Mouse (Mus musculus): Measurements from ENCODE around the gene Gm45062.

Gene Gm45062

GRCm38 (mm10) chr6:8259004-8259666 is at the start of gene Gm45062, which contains the start of the genes Rpa3 and Umad1:
Gm45062 (plus strand) TSS chr6:8259450.
Rpa3 (minus strand) TSS chr6:8259173.
Umad1 (plus strand) TSS chr6:8259288.
- ChIA-PET POLR2A (interaction anchor here in 3 of 4 experiments (0.6 to 3.0 kb wide), 24 partner anchors 9 to 574 kb away, joined by 3 to 16 read pairs (median 4); partner anchors contain the start of gene C1galt1 (in 2 of the 3)), CTCF (interaction anchor here in 2 of 4 experiments (0.8 to 1.7 kb wide), 3 partner anchors 11 to 415 kb away, joined by 3 to 7 read pairs (median 4); partner anchors contain the start of gene C1galt1 (in 1 of the 2))

DNA sequence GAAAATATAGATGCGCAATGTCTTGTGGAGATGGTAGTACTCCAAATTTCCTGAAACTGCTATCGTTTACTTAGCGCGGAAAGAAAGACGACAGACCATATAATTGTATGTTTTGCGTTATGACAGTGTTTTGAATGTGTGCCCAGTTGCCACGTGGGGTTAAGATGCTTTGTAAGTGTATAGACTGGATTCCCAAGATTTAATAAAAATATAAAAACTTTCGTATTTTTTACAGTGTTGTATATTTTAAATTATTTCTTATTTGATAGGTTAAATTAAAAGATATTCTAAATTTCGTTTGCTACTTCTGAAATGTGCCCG is 49.4 kb upstream of the Gm45062 start:
- ChIA-PET CTCF (no interaction called here), POLR2A (interaction anchor here in 1 of 4 experiments (0.6 to 3.0 kb wide), 7 partner anchors 9 to 137 kb away, joined by 3 to 15 read pairs (median 3); partner anchors contain the start of genes Gm45062, Rpa3 and Umad1)

DNA sequence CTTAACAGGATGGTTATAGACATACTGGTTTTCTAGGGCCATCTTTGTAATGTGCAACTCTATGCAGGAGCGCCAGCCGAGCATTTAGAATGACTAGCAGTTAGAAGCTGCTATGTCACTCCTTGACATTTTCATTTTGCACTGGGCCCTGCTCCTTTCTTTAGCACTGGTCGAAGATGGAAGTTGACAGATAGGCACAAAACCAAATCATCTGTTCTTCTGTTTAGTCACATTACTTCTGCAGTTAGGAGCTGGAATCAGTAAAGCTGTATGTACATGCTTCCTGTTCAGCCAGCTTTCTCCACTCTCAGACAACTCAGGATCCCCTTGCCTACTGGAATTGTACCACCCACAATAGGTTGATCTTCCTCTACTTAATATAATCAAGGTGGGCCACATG is 48.6 kb upstream of the Gm45062 start:
- ChIA-PET POLR2A (interaction anchor here in 2 of 4 experiments (1.0 to 3.0 kb wide), 6 partner anchors 10 to 517 kb away, joined by 3 to 14 read pairs (median 4); partner anchors contain the start of genes Gm45062 (in 2 of the 2), Rpa3 (in 2 of the 2) and Umad1 (in 2 of the 2)), CTCF (no interaction called here)

DNA sequence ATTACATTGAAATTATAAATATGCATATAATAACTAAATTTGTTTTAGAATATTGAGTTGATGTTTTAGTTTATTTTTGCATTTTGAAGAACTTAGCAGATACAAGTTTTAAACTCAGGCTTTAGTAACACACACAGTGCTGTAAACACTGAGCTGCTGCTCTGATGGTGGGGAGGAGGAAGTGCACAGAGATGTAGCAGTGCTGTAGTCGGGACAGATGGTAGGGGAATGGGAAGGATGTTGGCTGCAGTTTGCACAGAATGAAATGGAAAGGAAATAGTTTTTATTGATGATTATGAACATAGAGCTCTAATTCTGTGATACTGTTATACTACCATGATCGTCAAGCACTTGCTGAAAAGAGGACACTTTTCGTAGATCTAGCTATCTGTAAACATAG is 32.2 kb upstream of the Gm45062 start:
- CTCF ChIA-PET, result no interaction called here
- POLR2A ChIA-PET, result interaction anchor here in 1 of 4 experiments (0.9 kb wide), 1 partner anchor 16 kb away, joined by 3 read pairs; no protein-coding TSS in a partner anchor

DNA sequence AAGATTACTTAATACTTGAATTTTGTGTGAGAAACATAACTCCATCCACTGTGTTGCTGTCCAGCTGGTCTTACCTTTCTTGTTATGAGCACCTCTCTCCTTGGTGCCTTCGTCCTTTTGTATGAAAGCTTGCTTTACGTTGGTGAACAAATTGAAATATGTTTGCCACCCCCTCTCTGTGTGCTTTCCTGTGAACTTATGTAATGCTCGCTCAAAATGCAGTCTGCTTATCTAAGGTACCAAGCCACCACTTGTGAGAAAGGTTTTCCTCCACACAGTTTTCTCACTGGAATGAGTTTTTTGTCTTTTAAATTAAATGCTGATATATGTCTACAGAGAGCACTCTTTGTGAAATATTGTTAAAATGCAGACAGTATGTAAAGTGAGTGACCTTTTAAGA is 30.7 kb upstream of the Gm45062 start:
- CTCF ChIA-PET, result interaction anchor here in 1 of 4 experiments (0.5 kb wide), 1 partner anchor 36 kb away, joined by 4 read pairs; no protein-coding TSS in a partner anchor
- POLR2A ChIA-PET, result interaction anchor here in 1 of 4 experiments (1.1 kb wide), 1 partner anchor 27 kb away, joined by 3 read pairs; no protein-coding TSS in a partner anchor

GRCm38 (mm10) chr6:8258316-8258715 is 934 bp upstream of the Gm45062 start:
- POLR2A ChIA-PET, result interaction anchor here in 3 of 4 experiments (0.6 to 3.0 kb wide), 21 partner anchors 8 to 573 kb away, joined by 3 to 16 read pairs (median 4); partner anchors contain the start of gene C1galt1 (in 2 of the 3)
- CTCF ChIA-PET, result interaction anchor here in 2 of 4 experiments (0.8 to 1.7 kb wide), 3 partner anchors 12 to 414 kb away, joined by 3 to 7 read pairs (median 4); partner anchors contain the start of gene C1galt1 (in 1 of the 2)

DNA sequence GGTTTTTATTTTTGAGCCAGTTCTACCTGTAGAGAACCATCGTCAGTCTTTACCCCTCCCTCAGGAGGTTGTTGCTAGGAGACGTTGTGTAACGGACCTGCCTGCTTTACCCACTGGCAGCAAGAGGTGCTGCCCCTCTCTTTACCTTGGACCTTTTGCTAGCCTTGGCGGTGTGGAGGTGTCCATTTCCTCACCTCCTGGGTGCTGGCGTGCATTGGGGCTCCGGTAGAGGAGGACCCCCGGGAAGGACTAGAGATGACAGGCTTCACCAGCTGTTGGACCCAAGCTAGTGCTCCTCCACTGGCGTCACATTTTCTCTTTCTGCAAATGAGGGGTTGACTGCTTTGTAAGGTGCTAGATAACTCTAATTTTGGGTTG is 406 bp downstream of the Gm45062 start:
- ChIA-PET CTCF (interaction anchor here in 1 of 4 experiments (1.7 kb wide), 1 partner anchor 10 kb away, joined by 7 read pairs; no protein-coding TSS in a partner anchor), POLR2A (interaction anchor here in 3 of 4 experiments (0.6 to 3.0 kb wide), 21 partner anchors 8 to 565 kb away, joined by 3 to 16 read pairs (median 4); partner anchors contain the start of gene C1galt1 (in 2 of the 3))

DNA sequence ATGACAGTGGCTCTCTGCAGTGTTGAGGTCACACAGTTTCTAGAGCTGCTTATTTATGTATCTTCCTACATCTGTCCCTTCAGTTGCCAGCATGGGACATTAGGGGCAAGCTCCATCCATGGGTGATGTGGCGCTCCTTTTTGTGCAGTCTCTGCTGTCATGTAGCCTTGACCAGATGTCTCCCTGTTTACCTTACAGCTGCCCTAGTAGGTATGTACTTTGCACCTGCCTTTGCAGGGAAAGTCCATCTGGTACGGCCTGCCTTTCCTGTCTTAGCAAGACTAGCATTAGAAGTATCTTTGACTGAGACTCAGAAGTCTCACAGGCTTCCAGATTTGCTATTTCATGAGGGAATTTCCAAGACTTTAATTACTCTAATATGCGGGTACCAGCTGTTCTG is 11.8 kb downstream of the Gm45062 start:
- ChIA-PET POLR2A (interaction anchor here in 1 of 4 experiments (0.6 kb wide), 1 partner anchor 63 kb away, joined by 3 read pairs; no protein-coding TSS in a partner anchor), CTCF (interaction anchor here in 2 of 4 experiments (0.6 to 1.9 kb wide), 3 partner anchors 12 to 436 kb away, joined by 4 to 7 read pairs (median 7); partner anchors contain the start of genes Gm45062 (in 1 of the 2), Rpa3 (in 1 of the 2) and Umad1 (in 1 of the 2))

GRCm38 (mm10) chr6:8274387-8275054 is 15.3 kb downstream of the Gm45062 start:
- CTCF ChIA-PET, result interaction anchor here (0.5 to 1.5 kb wide), 15 partner anchors 16 to 560 kb away, joined by 3 to 6 read pairs (median 3); partner anchors contain the start of genes Gm45062 (in 1 of the 4), Rpa3 (in 1 of the 4) and Umad1 (in 1 of the 4)

DNA sequence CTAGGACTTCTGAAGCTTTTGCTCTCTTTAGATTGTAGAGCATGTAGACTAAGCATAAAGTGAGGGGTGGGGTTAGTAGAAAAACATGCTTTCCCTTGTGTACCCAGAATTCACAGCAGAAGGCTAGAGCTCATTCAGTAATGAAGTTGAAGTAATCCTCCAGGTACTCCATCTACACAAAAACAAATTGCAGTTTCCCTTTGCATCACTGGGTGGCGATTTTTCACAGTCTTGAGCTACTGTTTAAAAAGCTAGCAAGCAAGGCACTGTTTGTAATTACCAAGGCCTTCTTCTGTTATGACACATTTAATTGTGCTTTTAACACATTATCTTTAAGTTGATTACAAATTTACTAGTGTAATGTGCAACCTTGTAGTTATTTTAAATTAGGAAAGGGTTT is 15.8 kb downstream of the Gm45062 start:
- POLR2A ChIA-PET, result interaction anchor here in 2 of 4 experiments (1.3 to 1.9 kb wide), 3 partner anchors 16 to 210 kb away, joined by 3 to 10 read pairs (median 4); partner anchors contain the start of genes Gm45062 (in 1 of the 2), Rpa3 (in 1 of the 2) and Umad1 (in 1 of the 2)

More at GRCm38 (mm10) chr6:8274387-8275054, 15.3 kb downstream of the Gm45062 start:
- POLR2A ChIA-PET, result interaction anchor here in 2 of 4 experiments (1.3 to 1.9 kb wide), 3 partner anchors 15 to 211 kb away, joined by 3 to 10 read pairs (median 4); partner anchors contain the start of genes Gm45062 (in 1 of the 2), Rpa3 (in 1 of the 2) and Umad1 (in 1 of the 2)

DNA sequence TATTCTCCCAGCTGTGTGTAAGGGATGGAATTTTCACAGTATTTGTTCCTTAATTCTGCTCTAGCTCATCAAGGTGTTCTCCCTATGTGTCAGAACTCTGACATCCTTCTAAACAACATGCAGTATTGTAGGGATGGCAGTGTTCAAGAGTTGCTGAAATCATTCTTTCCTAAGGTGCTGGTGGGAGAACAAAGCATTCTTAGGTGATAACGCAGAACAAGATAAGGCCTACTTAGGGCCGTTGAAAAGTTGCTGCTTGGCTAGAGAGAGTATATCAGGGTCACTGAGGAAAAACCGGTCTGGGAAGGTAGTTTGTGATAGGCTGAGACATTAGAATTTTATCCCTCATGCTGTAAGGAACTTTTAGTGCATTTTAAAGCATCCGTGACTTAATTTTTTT is 17.2 kb downstream of the Gm45062 start:
- ChIA-PET CTCF (interaction anchor here in 2 of 4 experiments (0.5 to 0.7 kb wide), 2 partner anchors 30 to 58 kb away, joined by 3 read pairs; no protein-coding TSS in a partner anchor), POLR2A (no interaction called here)

More for the DNA sequence above, 15.8 kb downstream of the Gm45062 start:
- CTCF ChIA-PET, result interaction anchor here (0.6 to 1.5 kb wide), 13 partner anchors 9 to 556 kb away, joined by 3 to 6 read pairs (median 3); partner anchors contain the start of genes Gm45062 (in 1 of the 4), Ica1 (in 1 of the 4), Rpa3 (in 1 of the 4) and Umad1 (in 1 of the 4)

GRCm38 (mm10) chr6:8278426-8279002 is 19.3 kb downstream of the Gm45062 start:
- POLR2A ChIA-PET, result no interaction called here
- CTCF ChIA-PET, result no interaction called here

DNA sequence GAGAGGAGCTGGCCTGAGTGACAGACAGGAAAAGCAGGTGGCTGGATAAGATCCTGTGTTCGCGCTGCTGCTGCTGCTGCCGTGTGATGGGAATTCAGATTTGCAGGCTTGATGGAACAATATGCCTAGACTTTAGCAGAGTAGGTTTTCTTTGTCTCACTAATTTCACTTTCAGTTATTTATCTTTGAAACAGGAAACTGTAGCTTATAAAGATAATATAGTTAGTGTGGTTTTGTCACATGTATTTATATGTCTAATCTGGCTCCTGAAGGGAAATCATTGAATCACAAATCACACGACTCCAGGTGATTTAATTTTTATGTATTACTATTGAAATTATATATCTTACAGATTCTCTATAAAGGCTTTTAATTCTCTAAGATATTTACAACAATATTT is 24.0 kb downstream of the Gm45062 start:
- ChIA-PET CTCF (interaction anchor here in 1 of 4 experiments (0.6 kb wide), 1 partner anchor 11 kb away, joined by 3 read pairs; no protein-coding TSS in a partner anchor), POLR2A (no interaction called here)

DNA sequence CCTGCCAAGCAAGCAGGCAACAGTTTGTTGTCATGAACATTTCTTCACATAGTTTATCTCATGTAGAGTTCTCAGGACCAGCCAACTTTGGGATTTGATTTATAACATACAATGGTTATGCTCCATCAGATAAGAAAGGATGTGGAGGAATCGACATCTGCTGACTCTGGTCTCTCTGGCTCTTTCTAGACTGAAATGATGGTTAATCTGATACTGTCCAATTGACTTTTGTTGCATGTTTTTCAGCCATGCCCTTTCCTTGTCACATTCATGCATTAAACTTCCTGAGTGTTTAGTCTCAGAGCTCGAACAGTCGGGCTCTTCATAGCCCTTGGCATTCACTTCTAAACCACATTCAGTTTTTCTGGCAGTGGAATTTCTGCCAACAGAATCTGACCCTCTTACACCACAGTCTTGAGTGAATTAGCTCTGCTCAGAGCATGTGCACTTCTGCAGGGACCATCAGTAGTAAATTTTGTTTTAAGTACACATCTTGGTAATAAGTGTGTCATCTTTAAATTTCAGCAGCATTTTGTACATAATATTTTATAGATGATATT is 26.2 kb downstream of the Gm45062 start:
- ChIA-PET CTCF (no interaction called here), POLR2A (no interaction called here)

DNA sequence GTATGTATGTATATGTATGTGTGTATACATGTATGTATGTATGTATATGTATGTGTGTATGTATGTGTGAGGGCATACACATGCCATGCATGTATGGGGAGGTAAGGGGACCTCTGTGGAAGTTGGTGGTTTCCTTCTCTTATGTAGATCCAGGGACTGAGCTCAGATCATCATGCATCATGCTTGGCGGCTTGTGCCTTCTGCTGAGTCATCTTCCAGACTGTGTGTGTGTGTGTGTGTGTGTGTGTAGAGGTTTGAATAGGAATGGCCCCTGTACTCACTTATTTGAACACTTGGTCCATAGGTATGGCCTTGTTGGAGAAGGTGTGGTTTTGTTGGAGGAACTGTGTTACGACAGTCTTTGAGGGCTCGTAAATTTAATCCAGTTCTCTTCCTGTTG is 26.9 kb downstream of the Gm45062 start:
- POLR2A ChIA-PET, result no interaction called here
- CTCF ChIA-PET, result no interaction called here

- CTCF ChIA-PET, result interaction anchor here in 1 of 4 experiments (0.6 kb wide), 1 partner anchor 21 kb away, joined by 11 read pairs; no protein-coding TSS in a partner anchor
- POLR2A ChIA-PET, result interaction anchor here in 1 of 4 experiments (0.6 kb wide), 1 partner anchor 52 kb away, joined by 5 read pairs; no protein-coding TSS in a partner anchor
Observed at GRCm38 (mm10) chr6:8288755-8289580, 29.7 kb downstream of the Gm45062 start.

Data from embryonic stem cell, embryonic (primary cell).